Mouse (Mus musculus): ENCODE results near the gene Wwtr1.

GRCm38 (mm10) chr3:57411535-57411934 lies 164.2 kb downstream of the Wwtr1 start:
- TF ChIP-seq POLR2A (IDR thresholded peaks at IDR 0.05; ENCODE audit: insufficient read depth, low read depth, low read length) = no peak
- no peak for TF ChIP-seq CTCF (IDR thresholded peaks at IDR 0.05; ENCODE audit: insufficient read depth, low read depth, low read length)
